Mouse (Mus musculus) MEL (cell line): Measurements from ENCODE around the gene Dlgap1.

Source experiments
- MXI1 ChIP-seq: IDR thresholded peaks from 2 replicates; pipeline ENCODE4 v1.6.1; 2011; ENCODE audit warnings: mild to moderate bottlenecking, low read depth, low read length, improper control_type of control experiment
- ZMIZ1 ChIP-seq: IDR thresholded peaks from 2 replicates; pipeline ENCODE4 v1.6.1; 2012; ENCODE audit warnings: low read depth, mild to moderate bottlenecking, inconsistent platforms, low read length, improper control_type of control experiment, moderate library complexity

- TF ChIP-seq MXI1 (no peak), ZMIZ1 (no peak)
These were observed 517.4 kb downstream of the Dlgap1 start for GRCm38 (mm10) chr17:70486259-70486658.
